In genomic region chr1:77402942-77403341, GRCm38 (mm10) we compare ENCODE assay signal across 20 mouse cellular contexts.
DNase-seq lines count a peak whose midpoint lies in the region; ATAC-seq and TF ChIP-seq lines count a peak whose summit lies in the region.
"Had no signal": no experiment of that assay in that cellular context is flagged by ENCODE, and none has a peak within 500 bp of the region (broad histone marks: within the 10 kb centered on the region; RNA-seq: fewer than 3 reads in every experiment).

No protein-coding gene starts in this region.

- TF ChIP-seq CTCF in midbrain, postnatal 0 days (IDR thresholded peaks at IDR 0.05), result no peak

- no peaks in the 10 kb centered on the region for H3K27me3 ChIP-seq in embryonic facial prominence, embryonic 13.5 days
- H3K27me3 ChIP-seq in embryonic facial prominence, embryonic 10.5 days (replicated peaks; ENCODE audit: low read depth, poor library complexity, severe bottlenecking), result no peaks in the 10 kb centered on the region
- no peaks in the 10 kb centered on the region for H3K27me3 ChIP-seq in hindbrain, embryonic 16.5 days (replicated peaks; ENCODE audit: control insufficient read depth, insufficient read depth, low read length)
- no peaks in the 10 kb centered on the region for H3K27me3 ChIP-seq in hindbrain, embryonic 11.5 days (ENCODE audit: control insufficient read depth, insufficient read depth, low read length)
- H3K27me3 ChIP-seq in midbrain, embryonic 13.5 days, result no peaks in the 10 kb centered on the region
- H3K27me3 ChIP-seq in midbrain, postnatal 0 days (ENCODE audit: insufficient read depth, low read length), result no peaks in the 10 kb centered on the region
- H3K27me3 ChIP-seq: embryonic facial prominence, embryonic 15.5 days; heart, embryonic 12.5 days; kidney, embryonic 15.5 days had no signal

- peaks cover 44% of the 10 kb centered on the region for H3K4me1 ChIP-seq in embryonic facial prominence, embryonic 13.5 days
- H3K4me1 ChIP-seq in embryonic facial prominence, embryonic 10.5 days, result peaks cover 51% of the 10 kb centered on the region
- H3K4me1 ChIP-seq in hindbrain, embryonic 16.5 days (ENCODE audit: control insufficient read depth, insufficient read depth, low read depth, low read length), result peaks cover 11% of the 10 kb centered on the region
- H3K4me1 ChIP-seq in hindbrain, embryonic 11.5 days (replicated peaks; ENCODE audit: control insufficient read depth, insufficient read depth, low read length), result no peaks in the 10 kb centered on the region; the same call in 1 of the 2 replicates
- H3K4me1 ChIP-seq in midbrain, embryonic 13.5 days (replicated peaks), result peaks cover 32% of the 10 kb centered on the region
- no peaks in the 10 kb centered on the region for H3K4me1 ChIP-seq in midbrain, postnatal 0 days (ENCODE audit: insufficient read depth, low read length)
- H3K4me1 ChIP-seq: kidney, embryonic 15.5 days had no signal

- 61% methylated on average over 4 of the region's 4 CpGs for WGBS in embryonic facial prominence, embryonic 13.5 days
- WGBS in embryonic facial prominence, embryonic 10.5 days, result 89% methylated on average over 4 of the region's 4 CpGs
- WGBS in hindbrain, embryonic 16.5 days, result 53% methylated on average over 4 of the region's 4 CpGs
- WGBS in hindbrain, embryonic 11.5 days, result 81% methylated on average over 4 of the region's 4 CpGs
- 71% methylated on average over 4 of the region's 4 CpGs for WGBS in midbrain, embryonic 13.5 days
- 60% methylated on average over 4 of the region's 4 CpGs for WGBS in midbrain, postnatal 0 days

- no peak for ATAC-seq in embryonic facial prominence, embryonic 13.5 days (ENCODE audit: insufficient number of reproducible peaks, insufficient read depth, low FRiP score, low TSS enrichment, low read depth)
- peak; percentile 58; the same call in 1 of the 2 replicates for ATAC-seq in hindbrain, embryonic 16.5 days
- no peak for ATAC-seq in hindbrain, embryonic 11.5 days (ENCODE audit: low FRiP score)
- ATAC-seq in midbrain, embryonic 13.5 days, result peak; percentile 75
- no peak for ATAC-seq in midbrain, postnatal 0 days (ENCODE audit: low FRiP score)
- ATAC-seq: lung, postnatal 0 days had no signal

- no peak for DNase-seq in embryonic facial prominence, embryonic 10.5 days (ENCODE audit: low spot score)
- no peak for DNase-seq in hindbrain, embryonic 11.5 days (ENCODE audit: low spot score)
- no peak for DNase-seq in midbrain, postnatal 0 days (ENCODE audit: low spot score)
- DNase-seq in ovary, adult 18-20 months (ENCODE audit: low spot score), result no peak
- DNase-seq: adrenal gland, postnatal 10 days; cerebellum, adult 2 months; cerebellum, postnatal 25 days; gastrocnemius, postnatal 25 days; kidney, adult 11 months; kidney, postnatal 36 days; layer of hippocampus, adult 9-11 months; thymus, adult 18-20 months; thymus, postnatal 36 days had no signal

- H3K27ac ChIP-seq in embryonic facial prominence, embryonic 13.5 days, result 0 out of 2 replicates have a peak overlapping the region, but pooled peaks have one; percentile 5
- H3K27ac ChIP-seq in embryonic facial prominence, embryonic 10.5 days (replicated peaks), result no peak overlapping the region
- no peak overlapping the region for H3K27ac ChIP-seq in hindbrain, embryonic 16.5 days (ENCODE audit: low read depth, low read length)
- no peak overlapping the region for H3K27ac ChIP-seq in hindbrain, embryonic 11.5 days (ENCODE audit: low read depth, low read length)
- no peak overlapping the region for H3K27ac ChIP-seq in midbrain, embryonic 13.5 days
- H3K27ac ChIP-seq in midbrain, postnatal 0 days (ENCODE audit: low read depth, low read length), result no peak overlapping the region
- H3K27ac ChIP-seq: embryonic facial prominence, embryonic 15.5 days; kidney, embryonic 15.5 days had no signal

- no peak overlapping the region for H3K4me2 ChIP-seq in embryonic facial prominence, embryonic 13.5 days
- no peak overlapping the region for H3K4me2 ChIP-seq in hindbrain, embryonic 16.5 days (ENCODE audit: low read length)
- no peak overlapping the region for H3K4me2 ChIP-seq in hindbrain, embryonic 11.5 days (replicated peaks; ENCODE audit: low read depth, low read length)
- no peak overlapping the region for H3K4me2 ChIP-seq in midbrain, embryonic 13.5 days (replicated peaks)
- H3K4me2 ChIP-seq in midbrain, postnatal 0 days (ENCODE audit: low read depth, low read length, poor library complexity, severe bottlenecking), result no peak overlapping the region
- H3K4me2 ChIP-seq: embryonic facial prominence, embryonic 15.5 days; heart, embryonic 12.5 days; kidney, embryonic 15.5 days had no signal

- H3K4me3 ChIP-seq in embryonic facial prominence, embryonic 13.5 days, result no peak overlapping the region
- no peak overlapping the region for H3K4me3 ChIP-seq in embryonic facial prominence, embryonic 10.5 days
- H3K4me3 ChIP-seq in hindbrain, embryonic 16.5 days (ENCODE audit: low read length), result no peak overlapping the region
- H3K4me3 ChIP-seq in hindbrain, embryonic 11.5 days (ENCODE audit: low read depth, low read length), result no peak overlapping the region
- no peak overlapping the region for H3K4me3 ChIP-seq in midbrain, embryonic 13.5 days (replicated peaks)
- H3K4me3 ChIP-seq in midbrain, postnatal 0 days (ENCODE audit: low read depth, low read length), result no peak overlapping the region
- H3K4me3 ChIP-seq: embryonic facial prominence, embryonic 15.5 days; heart, embryonic 12.5 days; kidney, embryonic 15.5 days had no signal

- no peaks in the 10 kb centered on the region for H3K9me3 ChIP-seq in embryonic facial prominence, embryonic 13.5 days
- no peaks in the 10 kb centered on the region for H3K9me3 ChIP-seq in embryonic facial prominence, embryonic 10.5 days
- no peaks in the 10 kb centered on the region for H3K9me3 ChIP-seq in hindbrain, embryonic 16.5 days (ENCODE audit: control insufficient read depth, low read length)
- H3K9me3 ChIP-seq in hindbrain, embryonic 11.5 days (ENCODE audit: control insufficient read depth, low read length), result no peaks in the 10 kb centered on the region
- no peaks in the 10 kb centered on the region for H3K9me3 ChIP-seq in midbrain, embryonic 13.5 days
- H3K9me3 ChIP-seq in midbrain, postnatal 0 days (ENCODE audit: low read length), result no peaks in the 10 kb centered on the region
- H3K9me3 ChIP-seq: embryonic facial prominence, embryonic 15.5 days; heart, embryonic 12.5 days; kidney, embryonic 15.5 days had no signal

- no peak overlapping the region for H3K9ac ChIP-seq in embryonic facial prominence, embryonic 13.5 days
- no peak overlapping the region for H3K9ac ChIP-seq in hindbrain, embryonic 16.5 days (ENCODE audit: low read depth, low read length)
- no peak overlapping the region for H3K9ac ChIP-seq in hindbrain, embryonic 11.5 days (ENCODE audit: low read depth, low read length)
- no peak overlapping the region for H3K9ac ChIP-seq in midbrain, embryonic 13.5 days (replicated peaks)
- H3K9ac ChIP-seq in midbrain, postnatal 0 days (replicated peaks; ENCODE audit: low read length, poor library complexity, severe bottlenecking), result no peak overlapping the region
- H3K9ac ChIP-seq: embryonic facial prominence, embryonic 15.5 days; heart, embryonic 12.5 days; kidney, embryonic 15.5 days had no signal

- H3K36me3 ChIP-seq in embryonic facial prominence, embryonic 13.5 days, result peaks cover 18% of the 10 kb centered on the region
- peaks cover 27% of the 10 kb centered on the region for H3K36me3 ChIP-seq in embryonic facial prominence, embryonic 10.5 days (replicated peaks)
- no peaks in the 10 kb centered on the region for H3K36me3 ChIP-seq in hindbrain, embryonic 16.5 days (ENCODE audit: control insufficient read depth, insufficient read depth, low read length)
- no peaks in the 10 kb centered on the region for H3K36me3 ChIP-seq in hindbrain, embryonic 11.5 days (ENCODE audit: control insufficient read depth, insufficient read depth, low read length)
- peaks cover 4% of the 10 kb centered on the region; the same call in 1 of the 2 replicates for H3K36me3 ChIP-seq in midbrain, embryonic 13.5 days
- 0 out of 2 replicates have a peak, but pooled peaks cover 3% of the 10 kb centered on the region for H3K36me3 ChIP-seq in midbrain, postnatal 0 days (ENCODE audit: insufficient read depth, low read length)
- H3K36me3 ChIP-seq: heart, embryonic 12.5 days had no signal

Comparison
In these comparisons a context has a peak if more than half of its experiments do, and no peak if none do; other contexts are left out.
1. ATAC-seq: peak in hindbrain, embryonic 16.5 days (single experiment) and midbrain, embryonic 13.5 days (single experiment); none in embryonic facial prominence, embryonic 13.5 days (single experiment), hindbrain, embryonic 11.5 days (single experiment) and midbrain, postnatal 0 days (single experiment).